Mouse (Mus musculus) gastrocnemius, postnatal 4 days (tissue): ENCODE results near the gene Nfya. TPM values are rescaled to one million over a fixed set of nuclear protein-coding genes. Genes with fewer than 3 reads are reported as not detected.
"Not testable (repeated sequence)": the region's sequence is repeated elsewhere in the genome, so short reads cannot be mapped to it uniquely, and the experiment has no call there.

Experiments used
- DNase-seq, 2 experiments: peaks; one replicate each; pipeline ENCODE4 v3.0.0; 2021 to 2022; ENCODE audit warnings: low spot score in 2 of 2, mixed read lengths in 2 of 2
- total RNA-seq, 2 experiments: library from RNA; stranded (reverse); gene quantifications; 2 replicates each; pipeline ENCODE4 v1.2.3; 2021

Nfya gene
- total RNA-seq, 2 experiments from 2014 or later: 26.9 to 29.3 TPM

DNA sequence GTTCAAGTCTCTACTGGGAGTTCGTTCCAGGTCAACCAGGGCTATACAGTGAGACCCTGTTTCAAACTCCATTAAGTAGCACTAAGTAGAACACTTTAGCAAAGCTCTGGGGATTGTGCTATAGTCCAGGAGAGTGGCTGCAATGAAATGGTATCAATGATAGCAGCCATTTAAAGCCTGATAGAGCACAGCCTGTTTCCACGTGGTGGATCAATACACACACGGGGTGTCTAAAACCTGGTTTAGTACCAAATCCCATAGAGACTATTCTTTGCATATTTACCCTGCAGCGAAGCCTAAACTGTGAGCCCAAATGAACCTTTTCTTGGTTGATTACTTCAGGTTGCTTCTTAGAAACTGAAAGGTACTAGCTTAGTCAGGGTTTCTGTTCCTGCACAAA, 8.0 kb downstream of the Nfya start:
- no peak for DNase-seq

DNA sequence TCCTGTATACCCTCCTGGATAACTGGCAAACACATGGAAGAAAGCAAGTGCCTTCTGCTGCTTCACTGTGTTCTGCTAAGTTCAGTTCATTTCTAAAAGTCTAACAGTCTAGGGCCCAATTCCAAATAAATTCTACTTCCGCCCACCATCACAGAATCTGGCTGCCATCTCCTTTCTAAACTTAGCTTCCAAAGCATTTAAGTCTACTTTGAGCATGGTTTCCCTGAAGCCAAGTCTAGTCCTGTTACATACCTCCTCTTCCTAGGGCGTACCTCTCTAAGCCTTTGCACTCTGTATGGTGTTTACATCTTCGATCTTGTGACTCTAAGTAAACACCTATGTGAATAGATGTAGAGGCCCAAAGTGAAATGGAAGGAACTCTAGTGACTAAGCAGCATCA, 17.1 kb downstream of the Nfya start:
- no peak for DNase-seq

DNA sequence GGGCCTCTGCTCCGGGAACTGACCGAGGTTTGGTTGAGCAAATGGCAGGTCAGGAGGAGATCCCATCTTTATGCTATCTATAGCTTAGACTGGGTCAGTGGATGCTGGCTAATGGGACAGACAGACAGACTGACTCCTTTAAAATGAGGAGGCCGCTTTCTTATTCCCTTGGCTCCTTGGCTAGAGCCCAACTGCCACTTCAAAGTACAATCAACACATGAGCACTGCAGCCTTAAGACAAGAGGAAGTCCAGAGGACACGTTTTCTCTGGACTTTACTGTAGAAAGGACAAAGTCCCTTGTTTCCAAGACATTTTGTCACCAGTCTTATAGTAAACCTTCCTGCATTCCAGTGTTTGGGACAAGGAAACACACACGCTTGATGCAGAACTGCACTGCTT, 18.3 kb downstream of the Nfya start:
- DNase-seq: no peak

GRCm38 (mm10) chr17:48389442-48389841, 20.3 kb downstream of the Nfya start:
- DNase-seq: no peak

GRCm38 (mm10) chr17:48388666-48389065, 21.0 kb downstream of the Nfya start:
- DNase-seq: no peak

GRCm38 (mm10) chr17:48385786-48386461, 23.8 kb downstream of the Nfya start:
- DNase-seq: no peak

- DNase-seq: no peak
Measured at GRCm38 (mm10) chr17:48379050-48379449, 30.7 kb downstream of the Nfya start.

- no peak for DNase-seq
Measured at GRCm38 (mm10) chr17:48376102-48376501, 33.6 kb downstream of the Nfya start.

DNA sequence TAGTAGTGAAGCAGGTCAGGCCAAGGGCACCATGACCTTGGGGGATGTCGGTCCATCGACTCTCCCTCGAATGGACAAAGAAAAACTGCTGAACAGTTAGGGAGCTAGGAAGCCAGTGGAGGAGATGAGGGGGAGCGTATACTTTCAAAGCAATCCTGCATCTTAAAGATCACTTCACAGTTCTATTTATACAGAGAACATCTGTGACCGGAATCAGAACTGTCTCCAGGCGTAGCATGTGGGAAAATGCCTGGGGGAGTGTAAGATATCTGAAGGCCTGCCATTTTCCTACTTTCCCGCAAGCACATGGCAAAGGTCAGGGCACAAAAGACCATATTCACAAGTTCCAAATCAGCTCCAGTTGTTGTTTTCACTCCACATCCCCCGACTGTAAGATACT, 36.7 kb downstream of the Nfya start:
- no peak for DNase-seq

DNA sequence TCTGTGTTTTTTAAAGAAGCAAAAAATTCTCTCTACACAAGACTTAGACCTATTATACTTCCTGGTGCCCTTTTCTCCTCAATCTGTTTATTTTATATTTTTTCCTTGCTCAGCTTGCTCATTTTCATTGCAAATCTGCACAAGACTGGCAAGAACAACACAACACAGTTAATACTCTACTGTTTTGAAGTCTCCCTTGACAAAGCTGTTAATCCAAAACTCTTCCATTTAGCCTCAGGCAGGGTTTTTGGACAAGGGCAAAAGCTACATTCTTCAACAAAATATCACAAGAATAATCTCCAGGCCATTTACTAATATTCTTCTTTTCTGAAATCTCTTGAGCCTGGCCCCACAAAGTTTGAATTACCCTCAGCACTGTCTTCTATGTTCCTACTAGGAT, 38.1 kb downstream of the Nfya start:
- DNase-seq: no peak

DNA sequence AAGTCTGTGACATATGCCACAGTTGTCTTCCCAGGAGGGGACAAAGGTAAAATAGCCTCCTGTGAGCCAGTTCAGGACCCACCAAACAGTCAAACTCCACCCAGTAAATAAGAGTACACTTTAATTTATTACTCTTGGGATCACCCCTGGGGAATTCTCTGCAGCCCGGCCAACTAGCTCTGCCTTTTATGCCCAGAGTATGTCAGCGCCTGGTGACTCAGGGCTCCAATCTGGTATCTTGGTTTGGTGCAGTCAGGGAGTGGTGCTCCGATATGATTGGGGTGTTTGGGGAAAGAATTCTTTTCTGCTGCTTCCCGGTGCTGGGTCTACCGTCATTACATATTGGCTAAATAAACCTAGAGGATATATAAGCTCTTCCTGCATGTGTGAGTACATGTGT, 42.9 kb downstream of the Nfya start:
- DNase-seq: no peak

DNA sequence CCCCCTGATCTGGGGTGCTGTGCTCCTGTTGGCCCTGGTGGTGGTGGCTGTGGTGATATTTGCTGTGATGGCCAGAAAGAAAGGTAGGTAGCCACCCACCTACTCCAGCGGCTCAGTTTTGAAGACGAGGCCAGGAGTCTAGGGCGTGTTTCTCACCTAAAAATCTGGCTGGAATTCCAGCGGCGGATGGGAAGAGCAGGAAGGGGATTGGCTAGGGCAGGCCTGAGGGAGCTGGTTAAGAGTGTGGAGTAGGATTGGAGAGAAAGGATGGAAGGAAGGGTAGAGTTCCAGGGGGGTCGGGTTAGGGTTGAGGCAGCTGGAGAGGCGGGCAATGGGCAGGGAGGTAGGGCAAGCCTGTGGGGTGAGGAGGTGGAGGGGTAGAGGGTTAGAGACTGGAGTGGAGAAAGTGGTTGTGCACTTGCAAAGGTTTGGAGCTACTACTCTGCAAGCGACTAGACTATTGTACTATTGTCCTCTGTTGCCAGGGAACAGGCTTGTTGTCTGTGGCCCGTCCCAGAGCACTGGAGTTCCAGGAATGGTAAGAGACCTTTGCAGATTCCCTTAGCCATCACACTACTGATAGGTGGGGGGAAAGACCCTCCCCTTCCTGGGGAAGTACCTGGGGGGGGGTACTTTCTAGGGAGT, 44.1 kb downstream of the Nfya start:
- no peak for DNase-seq

- no peak for DNase-seq
Measured at GRCm38 (mm10) chr17:48363421-48363965, 46.2 kb downstream of the Nfya start.

DNA sequence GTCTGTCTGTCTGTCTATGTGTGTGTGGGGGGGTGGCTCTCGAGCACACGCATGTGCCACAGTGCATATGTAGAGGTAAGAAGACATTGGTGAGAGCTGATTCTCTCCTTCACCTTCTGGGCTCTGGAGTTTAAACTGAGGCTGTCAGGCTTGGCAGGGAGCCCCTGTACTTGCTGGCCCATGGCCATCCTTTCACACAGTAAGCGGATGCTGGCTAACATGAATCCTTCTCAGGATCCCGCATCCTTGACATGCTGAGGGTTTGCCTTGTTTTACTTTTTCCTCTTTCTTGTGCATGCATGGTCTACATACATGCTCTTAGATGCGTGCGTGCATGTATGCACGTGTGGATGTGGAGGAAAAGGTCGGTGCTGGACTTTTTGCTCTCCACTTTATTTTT, 46.7 kb downstream of the Nfya start:
- peak in 1 of 2 experiments; percentile 43 for DNase-seq

- no peak for DNase-seq
Measured at GRCm38 (mm10) chr17:48362346-48362745, 47.4 kb downstream of the Nfya start.

GRCm38 (mm10) chr17:48360462-48360861, 49.2 kb downstream of the Nfya start:
- no peak for DNase-seq

- DNase-seq: no peak
Measured at GRCm38 (mm10) chr17:48359616-48360015, 50.1 kb downstream of the Nfya start, which contains the start of gene Treml1. Gene Treml1, plus strand, starts transcription at chr17:48359916.

DNA sequence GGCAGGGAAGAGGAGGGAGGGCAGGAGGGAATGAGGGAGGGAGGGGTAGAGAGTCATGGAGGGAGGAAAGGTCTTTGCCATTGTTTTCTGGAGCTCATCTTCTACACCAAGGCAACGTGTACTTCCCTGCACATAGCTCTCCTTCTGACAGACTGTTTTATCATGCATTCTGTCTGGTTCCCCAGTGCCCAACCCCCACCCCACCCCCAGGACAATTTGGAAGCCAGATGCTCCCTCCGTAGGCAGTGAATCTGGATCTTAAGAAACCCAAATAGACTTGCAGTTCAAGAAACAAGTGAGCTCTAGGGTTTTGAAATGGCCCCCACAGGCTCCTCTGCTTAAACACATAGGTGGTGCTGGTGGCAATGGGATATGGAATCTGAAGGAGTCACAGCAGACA, 51.8 kb downstream of the Nfya start:
- no peak for DNase-seq

- no peak for DNase-seq
Measured at GRCm38 (mm10) chr17:48355822-48356221, 53.9 kb downstream of the Nfya start.

DNA sequence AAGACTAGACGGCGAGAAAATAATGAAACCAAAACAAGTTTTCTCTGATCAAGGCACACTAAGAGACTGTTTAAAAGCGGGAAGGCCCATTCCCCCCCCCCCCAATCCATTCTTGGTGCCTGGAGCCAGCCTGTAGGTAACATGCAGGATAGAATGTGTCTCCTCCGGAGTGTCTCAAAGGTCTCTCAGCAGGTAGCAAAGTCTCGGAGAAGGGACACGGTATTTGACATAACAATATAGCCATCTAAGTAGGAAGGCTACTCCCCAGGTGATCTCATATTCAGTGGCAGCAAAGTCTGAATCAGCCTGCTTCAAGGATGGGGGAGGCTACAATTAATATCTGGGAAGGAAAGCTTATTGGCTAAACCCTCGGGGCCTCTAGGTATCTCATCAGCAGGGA, 56.7 kb downstream of the Nfya start:
- DNase-seq: not testable (repeated sequence)

- DNase-seq: no peak
Measured at GRCm38 (mm10) chr17:48350681-48351193, 59.0 kb downstream of the Nfya start.

DNA sequence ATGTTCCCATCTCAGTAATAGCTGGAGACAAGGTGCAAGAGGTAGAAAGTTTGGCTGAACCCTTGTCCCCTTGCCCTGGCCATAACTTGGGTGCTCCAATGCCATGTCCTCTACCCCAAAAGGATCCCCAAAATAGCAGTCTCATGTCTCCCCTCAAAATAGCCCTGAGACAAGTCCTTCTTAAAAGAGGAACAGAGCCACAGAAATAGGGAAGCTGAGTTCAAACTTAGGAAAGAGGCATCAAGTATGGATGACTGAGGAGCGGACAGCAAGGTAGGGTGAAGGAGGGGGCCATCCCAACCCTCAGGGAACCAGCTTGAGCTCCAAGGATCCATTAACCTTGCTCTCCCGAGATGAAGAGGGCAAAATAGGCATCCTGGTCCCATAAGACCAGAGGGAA, 62.4 kb downstream of the Nfya start:
- DNase-seq: no peak

GRCm38 (mm10) chr17:48346834-48347233, 62.9 kb downstream of the Nfya start:
- DNase-seq: no peak
